Mouse (Mus musculus): ENCODE results near the gene Crispld2. TPM values are rescaled to one million over a fixed set of nuclear protein-coding genes. Genes with fewer than 3 reads are reported as not detected.

Gene Crispld2
- 6.0 TPM for polyA plus RNA-seq (2014; fragmentation: Illumina TruSeq; extraction: RNeasy Lipid Tissue Mini Kit (QIAGEN cat#74804); ENCODE audit: low read depth, low replicate concordance)

DNA sequence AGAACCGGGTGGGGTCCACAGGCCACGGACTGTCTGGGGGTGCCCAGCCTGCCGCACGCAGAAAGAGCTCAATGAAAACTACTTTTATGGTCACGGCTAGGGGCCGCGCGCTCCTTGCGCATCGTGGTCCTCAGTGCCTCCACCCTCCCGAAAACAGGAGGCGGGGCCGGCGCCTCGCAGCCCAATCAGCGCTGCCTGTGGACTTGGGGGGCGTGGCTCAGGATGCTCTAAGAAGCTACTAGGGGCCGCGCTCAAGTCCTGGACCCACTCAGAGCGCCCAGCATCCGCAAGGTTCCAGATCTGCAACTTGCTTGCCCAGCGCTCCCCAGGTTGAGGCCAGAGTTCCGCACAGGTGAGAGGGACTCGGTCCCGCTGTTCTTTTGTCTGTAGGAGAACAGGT, at the start of gene Crispld2:
Crispld2 (plus strand) TSS at position 190 of the 400 bp plus-strand sequence.

GRCm38 (mm10) chr8:120101068-120101972, 109.1 kb downstream of the Crispld2 start, which contains the start of gene Zdhhc7:
Gene Zdhhc7, minus strand, starts transcription at chr8:120101482.

Other genes starting within 250 kb of the Crispld2 start
- gene Tldc1, start 214.0 kb upstream of the Crispld2 start, polyA plus RNA-seq (2014; fragmentation: Illumina TruSeq; extraction: RNeasy Lipid Tissue Mini Kit (QIAGEN cat#74804); ENCODE audit: low read depth, low replicate concordance) = 2.5 TPM
- 1.4 TPM for gene Cotl1, start 151.9 kb upstream of the Crispld2 start, polyA plus RNA-seq (2014; fragmentation: Illumina TruSeq; extraction: RNeasy Lipid Tissue Mini Kit (QIAGEN cat#74804); ENCODE audit: low read depth, low replicate concordance)
- not detected for gene Klhl36, start 130.2 kb upstream of the Crispld2 start, polyA plus RNA-seq (2014; fragmentation: Illumina TruSeq; extraction: RNeasy Lipid Tissue Mini Kit (QIAGEN cat#74804); ENCODE audit: low read depth, low replicate concordance)
- gene Usp10, start 82.1 kb upstream of the Crispld2 start, polyA plus RNA-seq (2014; fragmentation: Illumina TruSeq; extraction: RNeasy Lipid Tissue Mini Kit (QIAGEN cat#74804); ENCODE audit: low read depth, low replicate concordance) = 18.4 TPM
- gene Gm20388, start 81.6 kb upstream of the Crispld2 start, polyA plus RNA-seq (2014; fragmentation: Illumina TruSeq; extraction: RNeasy Lipid Tissue Mini Kit (QIAGEN cat#74804); ENCODE audit: low read depth, low replicate concordance) = 3.8 TPM
- gene Zdhhc7, start 109.0 kb downstream of the Crispld2 start, polyA plus RNA-seq (2014; fragmentation: Illumina TruSeq; extraction: RNeasy Lipid Tissue Mini Kit (QIAGEN cat#74804); ENCODE audit: low read depth, low replicate concordance) = 2.0 TPM
- gene 6430548M08Rik, start 121.7 kb downstream of the Crispld2 start, polyA plus RNA-seq (2014; fragmentation: Illumina TruSeq; extraction: RNeasy Lipid Tissue Mini Kit (QIAGEN cat#74804); ENCODE audit: low read depth, low replicate concordance) = 14.8 TPM
- not detected for gene Fam92b, start 185.0 kb downstream of the Crispld2 start, polyA plus RNA-seq (2014; fragmentation: Illumina TruSeq; extraction: RNeasy Lipid Tissue Mini Kit (QIAGEN cat#74804); ENCODE audit: low read depth, low replicate concordance)
- gene Gse1, start 236.0 kb downstream of the Crispld2 start, polyA plus RNA-seq (2014; fragmentation: Illumina TruSeq; extraction: RNeasy Lipid Tissue Mini Kit (QIAGEN cat#74804); ENCODE audit: low read depth, low replicate concordance) = 5.6 TPM